Mouse (Mus musculus) lung, postnatal 0 days (tissue): ENCODE data around the gene Nepro. TPM values are rescaled to one million over a fixed set of nuclear protein-coding genes. Genes with fewer than 3 reads are reported as not detected.
A peak's percentile ranks its signal among the peaks of the same experiment; 100 is the strongest.

Source experiments
- ATAC-seq: fragments of 200-750 bp; cut with Nextera tagmentation; 2 replicates; pipeline ENCODE4 v1.8.0; 2017; ENCODE audit warnings: moderate library complexity
- DNase-seq: peaks from one replicate; pipeline ENCODE4 v3.0.0-alpha.2; 2016; ENCODE audit warnings: low spot score
- H3K27ac ChIP-seq: fragments of 300-500 bp; sonication (generic); 2 replicates; pipeline ENCODE4 v1.5.1; 2014; ENCODE audit warnings: antibody characterized with exemption, mild to moderate bottlenecking, low read length, mixed read lengths
- H3K27me3 ChIP-seq: fragments of 300-500 bp; sonication (generic); replicated peaks from 2 replicates; pipeline ENCODE4 v1.6.1; 2014; ENCODE audit warnings: low read length, mixed read lengths; ENCODE audit not compliant: insufficient read depth
- H3K36me3 ChIP-seq: fragments of 300-500 bp; sonication (generic); 2 replicates; pipeline ENCODE4 v1.6.1; 2014; ENCODE audit warnings: low read length, mixed read lengths; ENCODE audit not compliant: insufficient read depth
- H3K4me1 ChIP-seq: fragments of 300-500 bp; sonication (generic); 2 replicates; pipeline ENCODE4 v1.6.1; 2014; ENCODE audit warnings: antibody characterized with exemption, low read depth, low read length, mixed read lengths; ENCODE audit not compliant: insufficient read depth
- H3K4me2 ChIP-seq: fragments of 300-500 bp; sonication (generic); replicated peaks from 2 replicates; pipeline ENCODE4 v1.6.1; 2014; ENCODE audit warnings: low read depth, mild to moderate bottlenecking, low read length, moderate library complexity, mixed read lengths
- H3K4me3 ChIP-seq: fragments of 300-500 bp; sonication (generic); 2 replicates; pipeline ENCODE4 v1.5.1; 2014; ENCODE audit warnings: low read depth, low read length
- H3K9ac ChIP-seq: fragments of 300-500 bp; sonication (generic); replicated peaks from 2 replicates; pipeline ENCODE4 v1.6.1; 2014; ENCODE audit warnings: low read depth, mild to moderate bottlenecking
- H3K9me3 ChIP-seq: fragments of 300-500 bp; sonication (generic); 2 replicates; pipeline ENCODE4 v1.6.1; 2016; ENCODE audit warnings: low read length, mixed read lengths
- CTCF ChIP-seq: IDR thresholded peaks from 2 replicates; pipeline ENCODE4 v1.5.1; 2016; ENCODE audit warnings: antibody characterized with exemption, mild to moderate bottlenecking
- EP300 ChIP-seq: IDR thresholded peaks from 2 replicates; pipeline ENCODE4 v1.6.1; 2016; ENCODE audit warnings: antibody characterized with exemption, mild to moderate bottlenecking, control low read depth
- WGBS: fragments of 180-500 bp; shearing (Covaris S2); extraction: QIAGEN DNeasy Blood & Tissue Kit; methylation state at CpG from one replicate; pipeline ENCODE4 v1.1.7; 2014; 5-methylcytosine and 5-hydroxymethylcytosine counted together
- polyA plus RNA-seq: library from polyadenylated mRNA; unstranded; fragments of >200 nt; fragmentation: Nextera tagmentation; extraction: Ambion mirVana; gene quantifications from 2 replicates; pipeline ENCODE4 v1.2.1, GENCODE M21; 2015

The Nepro gene
- polyA plus RNA-seq, 1 experiment from 2014 or later = 3.7 TPM

DNA sequence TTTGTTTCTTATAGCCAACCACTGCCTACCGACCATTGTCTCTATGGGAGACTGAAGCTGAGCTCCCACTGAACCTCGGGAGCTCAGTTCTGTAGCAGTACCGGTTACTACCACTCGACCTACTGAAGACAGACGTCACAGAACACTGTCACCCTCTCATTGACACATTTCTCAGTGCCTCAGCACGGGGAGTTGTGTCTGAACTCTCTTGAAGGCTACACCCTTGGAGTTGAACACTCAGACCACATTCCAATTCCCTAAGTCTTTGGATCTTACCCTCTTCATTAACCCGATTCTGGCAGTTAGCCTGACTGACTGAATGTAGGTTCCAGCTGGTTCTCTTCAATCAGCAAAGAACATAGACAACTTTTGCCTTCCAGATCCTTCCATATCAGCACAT lies 4.8 kb upstream of the Nepro start:
- Histone ChIP-seq H3K9me3 (no peaks in the 10 kb centered on the region), H3K27ac (0 out of 2 replicates have a peak overlapping the region, but pooled peaks have one; percentile 23), H3K4me1 (peaks cover 4% of the 10 kb centered on the region; the same call in 1 of the 2 replicates), H3K36me3 (no peaks in the 10 kb centered on the region), H3K27me3 (no peaks in the 10 kb centered on the region), H3K9ac (no peak overlapping the region), H3K4me3 (no peak overlapping the region), H3K4me2 (no peak overlapping the region)
- ATAC-seq = peak; percentile 43
- peak; percentile 91 for DNase-seq
- TF ChIP-seq CTCF (peak; percentile 39), EP300 (no peak)
- 46% methylated on average over 7 of the region's 7 CpGs for WGBS

DNA sequence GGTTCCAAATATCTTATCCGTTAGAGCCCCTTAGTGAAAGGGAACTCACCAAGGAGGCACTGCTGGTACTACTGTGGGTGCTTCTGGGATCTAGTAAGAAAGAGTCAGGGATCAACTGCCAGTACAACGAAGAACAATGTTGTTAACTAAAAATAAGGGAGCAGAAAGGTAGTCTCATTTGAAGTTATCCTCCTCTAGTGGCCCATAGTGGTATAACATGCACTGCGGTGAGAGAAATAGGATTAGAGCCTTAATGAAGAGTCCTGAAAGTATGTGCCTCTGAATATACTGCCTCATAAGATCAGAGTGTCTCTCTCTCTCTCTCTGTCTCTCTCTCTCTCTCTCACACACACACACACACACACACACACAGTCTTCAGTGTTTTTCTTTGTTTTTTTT lies 3.6 kb upstream of the Nepro start:
- ATAC-seq = no peak
- peaks cover 9% of the 10 kb centered on the region for H3K4me1 ChIP-seq
- H3K9me3 ChIP-seq = no peaks in the 10 kb centered on the region
- WGBS = 76% methylated on average over 3 of the region's 3 CpGs
- no peaks in the 10 kb centered on the region for H3K27me3 ChIP-seq
- H3K4me3 ChIP-seq = no peak overlapping the region
- peak; percentile 74 for TF ChIP-seq CTCF
- TF ChIP-seq EP300 = no peak
- no peak overlapping the region for H3K27ac ChIP-seq
- DNase-seq = no peak
- no peaks in the 10 kb centered on the region for H3K36me3 ChIP-seq
- H3K4me2 ChIP-seq = no peak overlapping the region
- H3K9ac ChIP-seq = no peak overlapping the region

DNA sequence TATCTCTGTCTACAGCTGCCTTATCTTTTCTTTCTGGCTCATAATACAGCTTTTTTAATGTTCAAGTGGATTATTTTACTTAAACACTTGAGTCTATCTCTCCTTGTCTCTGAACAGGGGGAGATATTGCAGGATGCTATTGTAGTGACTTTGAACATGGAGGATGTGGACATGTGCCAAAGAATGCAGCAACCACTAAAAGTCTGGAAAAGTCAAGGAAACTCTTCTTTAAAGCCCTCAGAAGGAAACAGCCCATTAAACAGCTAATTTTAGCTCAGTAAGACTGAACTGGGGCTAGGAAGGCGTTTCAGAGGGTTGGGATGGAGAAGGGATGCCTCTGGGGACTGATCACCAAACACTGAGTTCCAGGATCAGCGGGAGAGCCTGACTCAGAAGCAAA lies 1.4 kb upstream of the Nepro start:
- peaks cover 9% of the 10 kb centered on the region for H3K4me1 ChIP-seq
- DNase-seq (no peak), ATAC-seq (no peak)
- WGBS = 28% methylated on average over 2 of the region's 2 CpGs
- H3K4me3 ChIP-seq = no peak overlapping the region
- H3K9me3 ChIP-seq = no peaks in the 10 kb centered on the region
- no peaks in the 10 kb centered on the region for H3K36me3 ChIP-seq
- no peak for TF ChIP-seq CTCF
- no peak for TF ChIP-seq EP300
- H3K9ac ChIP-seq = no peak overlapping the region
- 0 out of 2 replicates have a peak overlapping the region, but pooled peaks have one; percentile 2 for H3K4me2 ChIP-seq
- no peaks in the 10 kb centered on the region for H3K27me3 ChIP-seq
- 0 out of 2 replicates have a peak overlapping the region, but pooled peaks have one; percentile 33 for H3K27ac ChIP-seq

DNA sequence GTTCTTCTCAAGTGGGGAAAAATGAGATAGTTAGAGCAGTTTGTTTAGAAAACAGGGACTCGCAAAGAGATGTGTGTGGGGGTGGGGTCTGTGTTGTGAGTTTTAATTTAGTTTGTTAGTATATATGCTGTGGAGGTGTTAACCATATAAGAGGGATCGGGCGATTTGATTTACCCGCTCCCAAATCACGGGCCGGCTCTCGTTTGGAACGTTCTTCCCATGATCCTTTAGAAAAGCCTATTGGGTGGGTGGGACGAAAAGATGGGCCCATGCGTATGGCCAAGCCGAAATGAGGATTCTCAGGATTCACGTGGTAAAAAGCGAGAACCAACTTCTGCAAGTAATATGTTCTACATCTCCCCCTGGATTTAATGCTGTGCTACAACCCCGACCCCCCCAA lies 746 bp downstream of the Nepro start:
- TF ChIP-seq EP300 (no peak), CTCF (no peak)
- peak overlapping the region; percentile 89 for H3K4me3 ChIP-seq
- peak overlapping the region; percentile 86 for H3K9ac ChIP-seq
- peaks cover 9% of the 10 kb centered on the region for H3K4me1 ChIP-seq
- ATAC-seq (no peak; the same call in 1 of the 2 replicates), DNase-seq (peak; percentile 52)
- peak overlapping the region; percentile 84 for H3K4me2 ChIP-seq
- no peaks in the 10 kb centered on the region for H3K27me3 ChIP-seq
- H3K9me3 ChIP-seq = no peaks in the 10 kb centered on the region
- peaks cover 9% of the 10 kb centered on the region for H3K36me3 ChIP-seq
- WGBS = 0% methylated on average over 14 of the region's 14 CpGs
- peak overlapping the region; percentile 96 for H3K27ac ChIP-seq

DNA sequence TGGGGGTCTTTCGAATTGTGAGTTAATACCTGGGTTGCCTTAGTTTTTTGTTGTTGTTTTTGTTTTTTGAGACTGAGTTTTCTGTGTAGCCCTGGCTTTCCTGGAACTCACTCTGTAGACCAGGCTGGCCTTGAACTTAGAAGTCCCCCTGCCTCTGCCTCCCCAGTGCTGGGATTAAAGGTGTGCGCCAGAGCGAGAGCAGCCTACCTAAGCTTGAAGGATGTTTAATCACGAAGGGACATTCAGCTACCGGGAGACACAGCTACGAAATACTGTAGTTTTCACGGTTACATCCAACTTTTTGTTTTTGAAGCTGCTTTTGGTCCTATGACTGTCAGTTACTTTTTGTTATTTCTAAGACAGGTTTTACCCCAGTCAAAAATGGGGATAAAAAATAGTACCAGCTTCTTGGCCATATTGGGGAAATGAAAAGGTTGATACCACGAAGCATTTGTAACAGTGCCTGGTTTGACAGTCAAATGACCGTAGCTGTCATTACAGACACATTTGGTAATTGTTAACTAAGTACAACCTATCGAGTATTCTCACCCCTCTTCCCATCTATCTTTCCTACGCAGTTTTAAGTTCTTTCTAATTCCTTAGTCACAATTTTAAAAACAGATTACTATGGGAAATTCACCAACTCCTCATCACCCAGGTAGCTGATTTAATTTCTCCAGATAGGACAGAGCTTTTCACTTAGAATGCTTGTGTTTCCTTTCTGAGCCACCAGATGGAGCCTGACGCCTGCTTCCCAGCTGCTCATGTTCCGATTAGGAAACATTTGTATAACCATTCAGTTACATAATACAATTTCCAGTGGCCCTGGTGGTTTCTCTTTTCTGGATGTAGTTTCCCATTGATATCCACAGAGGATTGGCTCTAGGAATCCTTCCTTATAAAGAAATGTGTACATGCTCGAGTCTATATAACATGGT lies 1.5 kb downstream of the Nepro start:
- WGBS = 31% methylated on average over 14 of the region's 14 CpGs
- Histone ChIP-seq H3K27ac (peak overlapping the region; percentile 96; the same call in 1 of the 2 replicates), H3K36me3 (peaks cover 11% of the 10 kb centered on the region), H3K4me2 (peak overlapping the region; percentile 84), H3K4me1 (peaks cover 9% of the 10 kb centered on the region), H3K4me3 (peak overlapping the region; percentile 89), H3K9me3 (no peaks in the 10 kb centered on the region), H3K27me3 (no peaks in the 10 kb centered on the region), H3K9ac (peak overlapping the region; percentile 86)
- DNase-seq (peak; percentile 94), ATAC-seq (peak; percentile 7; the same call in 1 of the 2 replicates)
- TF ChIP-seq EP300 = no peak; the same call in 1 of the 2 replicates
- peak; percentile 92 for TF ChIP-seq CTCF

DNA sequence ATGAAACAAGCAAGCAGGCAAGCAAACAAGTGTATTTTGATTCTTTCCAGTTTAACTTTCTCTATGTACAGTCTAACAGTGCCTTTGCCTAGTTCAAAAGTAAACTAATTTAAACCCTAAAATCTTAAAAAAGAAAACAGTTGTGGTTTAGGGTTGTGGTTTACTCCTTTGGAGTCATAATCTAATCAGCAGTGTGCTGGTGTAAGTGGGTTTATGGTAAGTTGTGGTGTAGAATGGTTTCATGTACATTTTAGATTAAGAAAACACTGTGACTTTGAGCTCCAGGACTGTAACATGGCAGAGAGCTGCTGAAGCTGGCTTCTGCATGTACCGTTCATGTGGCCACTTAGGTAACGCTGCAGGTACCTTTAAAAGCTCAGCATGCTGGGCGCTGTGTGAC lies 3.4 kb downstream of the Nepro start:
- Histone ChIP-seq H3K4me3 (no peak overlapping the region), H3K9me3 (no peaks in the 10 kb centered on the region), H3K4me1 (peaks cover 9% of the 10 kb centered on the region), H3K9ac (no peak overlapping the region), H3K27me3 (no peaks in the 10 kb centered on the region), H3K27ac (no peak overlapping the region), H3K36me3 (peaks cover 12% of the 10 kb centered on the region), H3K4me2 (no peak overlapping the region)
- WGBS = 94% methylated on average over 3 of the region's 3 CpGs
- DNase-seq = no peak
- no peak for TF ChIP-seq CTCF
- no peak for ATAC-seq
